Mouse (Mus musculus) heart, embryonic 10.5 days (tissue): ENCODE measurements around the gene Adcy10. TPM values are rescaled to one million over a fixed set of nuclear protein-coding genes. Genes with fewer than 3 reads are reported as not detected.

Source experiments
- DNase-seq: peaks from one replicate; pipeline ENCODE4 v3.0.0-alpha.2; 2017; ENCODE audit warnings: low spot score
- H3K27ac ChIP-seq: fragments of 300-500 bp; sonication (generic); 2 replicates; pipeline ENCODE4 v1.5.1; 2016; ENCODE audit warnings: mild to moderate bottlenecking
- H3K27me3 ChIP-seq: fragments of 300-500 bp; sonication (generic); 2 replicates; pipeline ENCODE4 v1.6.1; 2016; ENCODE audit warnings: mild to moderate bottlenecking; ENCODE audit not compliant: poor library complexity, insufficient read depth, severe bottlenecking
- H3K36me3 ChIP-seq: fragments of 300-500 bp; sonication (generic); 2 replicates; pipeline ENCODE4 v1.6.1; 2016; ENCODE audit warnings: mild to moderate bottlenecking, moderate library complexity
- H3K4me1 ChIP-seq: fragments of 300-500 bp; sonication (generic); 2 replicates; pipeline ENCODE4 v1.6.1; 2016; ENCODE audit warnings: mild to moderate bottlenecking
- H3K4me3 ChIP-seq: fragments of 300-500 bp; sonication (generic); 2 replicates; pipeline ENCODE4 v1.5.1; 2016; ENCODE audit warnings: mild to moderate bottlenecking, moderate library complexity
- H3K9me3 ChIP-seq: fragments of 300-500 bp; sonication (generic); 2 replicates; pipeline ENCODE4 v1.6.1; 2016; ENCODE audit warnings: mild to moderate bottlenecking, moderate library complexity
- WGBS: fragments of 180-500 bp; shearing (Covaris S2); methylation state at CpG from one replicate; pipeline ENCODE4 v1.1.7; 2016; 5-methylcytosine and 5-hydroxymethylcytosine counted together
- polyA plus RNA-seq: library from polyadenylated mRNA; unstranded; fragments of >200 nt; fragmentation: Nextera tagmentation; extraction: Ambion mirVana; gene quantifications from 2 replicates; pipeline ENCODE4 v1.2.1, GENCODE M21; 2016

Gene Adcy10
- polyA plus RNA-seq, 1 experiment from 2014 or later, result not detected

GRCm38 (mm10) chr1:165468971-165469370 lies 16.0 kb upstream of the Adcy10 start:
- DNase-seq, result no peak
- H3K4me1 ChIP-seq, result no peaks in the 10 kb centered on the region
- H3K27ac ChIP-seq, result no peak overlapping the region
- no peaks in the 10 kb centered on the region for H3K36me3 ChIP-seq
- no peak overlapping the region for H3K4me3 ChIP-seq
- H3K9me3 ChIP-seq, result no peaks in the 10 kb centered on the region
- no peaks in the 10 kb centered on the region for H3K27me3 ChIP-seq

- no peak for DNase-seq
- H3K27me3 ChIP-seq, result no peaks in the 10 kb centered on the region
- H3K27ac ChIP-seq, result no peak overlapping the region
- no peaks in the 10 kb centered on the region for H3K36me3 ChIP-seq
- no peak overlapping the region for H3K4me3 ChIP-seq
- H3K9me3 ChIP-seq, result no peaks in the 10 kb centered on the region
- H3K4me1 ChIP-seq, result no peaks in the 10 kb centered on the region
Observed at GRCm38 (mm10) chr1:165469717-165470116, 15.3 kb upstream of the Adcy10 start.

DNA sequence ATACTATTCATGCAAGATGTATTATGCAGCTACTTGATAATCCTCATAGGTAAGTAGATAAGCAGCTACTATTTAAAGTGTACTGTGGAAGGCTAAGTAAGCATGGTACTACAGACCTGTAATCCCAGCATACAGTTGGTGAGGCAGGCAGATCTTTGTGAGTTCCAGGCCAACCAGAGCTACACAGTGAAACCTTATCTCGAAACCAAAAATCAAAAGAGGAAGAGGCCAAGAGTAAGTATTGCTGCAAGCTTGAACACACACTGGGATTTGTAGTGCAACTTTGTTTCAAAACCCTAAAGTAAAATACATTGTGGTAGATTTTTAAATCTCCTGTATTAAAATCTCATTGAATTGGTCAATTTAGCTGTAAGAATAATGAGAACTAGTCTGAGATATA lies 13.5 kb upstream of the Adcy10 start:
- Histone ChIP-seq H3K4me1 (no peaks in the 10 kb centered on the region), H3K27me3 (no peaks in the 10 kb centered on the region), H3K36me3 (no peaks in the 10 kb centered on the region), H3K9me3 (no peaks in the 10 kb centered on the region), H3K27ac (no peak overlapping the region), H3K4me3 (no peak overlapping the region)
- DNase-seq, result no peak
- 87% methylated on average over 1 of the region's 1 CpGs for WGBS

DNA sequence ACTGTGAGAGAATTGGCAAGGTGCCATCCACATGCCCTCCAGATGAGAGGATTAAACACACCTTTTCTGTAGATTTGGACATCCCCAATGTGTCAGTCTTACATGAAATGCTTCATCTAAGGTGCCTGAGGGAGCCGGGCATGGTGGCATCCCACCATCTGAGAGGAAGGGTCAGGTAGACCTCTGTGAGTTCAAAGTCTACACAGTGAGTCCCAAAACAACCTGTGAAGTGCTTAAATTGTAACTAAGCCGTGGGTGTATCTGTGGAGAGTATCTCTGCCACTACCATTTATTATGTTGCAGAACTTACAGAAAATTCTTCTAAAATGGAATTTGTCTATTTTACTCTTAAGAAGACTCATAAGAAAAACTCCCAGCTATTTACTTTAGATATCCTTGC lies 1.1 kb downstream of the Adcy10 start:
- DNase-seq, result no peak
- Histone ChIP-seq H3K27ac (no peak overlapping the region), H3K4me3 (no peak overlapping the region), H3K36me3 (peaks cover 11% of the 10 kb centered on the region; the same call in 1 of the 2 replicates), H3K27me3 (no peaks in the 10 kb centered on the region), H3K9me3 (no peaks in the 10 kb centered on the region), H3K4me1 (no peaks in the 10 kb centered on the region)
- 91% methylated on average over 2 of the region's 2 CpGs for WGBS

DNA sequence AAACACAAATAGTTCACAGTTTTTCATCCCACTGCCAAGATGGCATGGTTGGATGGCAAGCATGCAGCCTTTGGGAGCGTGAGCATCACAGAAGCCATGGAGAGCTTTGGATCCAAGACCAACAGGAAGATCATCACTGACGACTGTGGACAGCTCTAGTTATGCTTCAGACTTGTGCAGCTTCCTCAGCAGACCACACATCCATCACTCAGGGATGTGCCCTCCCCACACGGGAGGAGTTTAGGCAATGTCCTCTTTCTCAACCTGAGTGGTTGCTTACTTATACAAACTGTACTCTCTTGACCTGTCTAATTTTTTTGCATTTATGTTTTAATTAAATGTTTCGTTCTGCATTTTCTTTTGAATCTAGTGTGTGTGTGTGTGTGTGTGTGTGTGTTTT lies 4.2 kb downstream of the Adcy10 start:
- Histone ChIP-seq H3K4me3 (no peak overlapping the region), H3K9me3 (no peaks in the 10 kb centered on the region), H3K27me3 (no peaks in the 10 kb centered on the region), H3K27ac (no peak overlapping the region), H3K4me1 (no peaks in the 10 kb centered on the region), H3K36me3 (no peaks in the 10 kb centered on the region)
- WGBS, result 80% methylated on average over 4 of the region's 4 CpGs
- no peak for DNase-seq

DNA sequence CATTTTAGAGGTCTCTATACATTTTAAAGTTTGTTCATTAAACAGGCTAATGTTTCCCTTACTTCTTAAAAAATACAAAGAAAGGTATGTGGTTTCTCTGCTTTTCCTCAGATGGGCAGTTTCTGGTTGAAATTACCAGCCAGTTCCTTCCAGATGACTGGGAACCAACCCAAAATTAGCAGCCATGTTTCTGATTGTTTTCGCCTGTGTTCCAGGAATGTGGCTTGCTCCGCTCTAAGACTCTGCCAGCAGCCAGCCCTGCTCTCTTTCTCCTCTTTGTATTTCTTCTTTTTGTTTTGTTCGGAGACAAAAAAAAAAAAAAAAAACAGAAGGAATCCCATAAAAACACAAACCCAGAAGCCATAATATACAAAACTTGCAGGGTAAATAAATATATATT lies 13.9 kb downstream of the Adcy10 start:
- peaks cover 10% of the 10 kb centered on the region for H3K4me1 ChIP-seq
- 61% methylated on average over 3 of the region's 3 CpGs for WGBS
- no peaks in the 10 kb centered on the region for H3K27me3 ChIP-seq
- DNase-seq, result no peak
- H3K27ac ChIP-seq, result no peak overlapping the region
- no peaks in the 10 kb centered on the region for H3K36me3 ChIP-seq
- no peaks in the 10 kb centered on the region for H3K9me3 ChIP-seq
- no peak overlapping the region for H3K4me3 ChIP-seq

DNA sequence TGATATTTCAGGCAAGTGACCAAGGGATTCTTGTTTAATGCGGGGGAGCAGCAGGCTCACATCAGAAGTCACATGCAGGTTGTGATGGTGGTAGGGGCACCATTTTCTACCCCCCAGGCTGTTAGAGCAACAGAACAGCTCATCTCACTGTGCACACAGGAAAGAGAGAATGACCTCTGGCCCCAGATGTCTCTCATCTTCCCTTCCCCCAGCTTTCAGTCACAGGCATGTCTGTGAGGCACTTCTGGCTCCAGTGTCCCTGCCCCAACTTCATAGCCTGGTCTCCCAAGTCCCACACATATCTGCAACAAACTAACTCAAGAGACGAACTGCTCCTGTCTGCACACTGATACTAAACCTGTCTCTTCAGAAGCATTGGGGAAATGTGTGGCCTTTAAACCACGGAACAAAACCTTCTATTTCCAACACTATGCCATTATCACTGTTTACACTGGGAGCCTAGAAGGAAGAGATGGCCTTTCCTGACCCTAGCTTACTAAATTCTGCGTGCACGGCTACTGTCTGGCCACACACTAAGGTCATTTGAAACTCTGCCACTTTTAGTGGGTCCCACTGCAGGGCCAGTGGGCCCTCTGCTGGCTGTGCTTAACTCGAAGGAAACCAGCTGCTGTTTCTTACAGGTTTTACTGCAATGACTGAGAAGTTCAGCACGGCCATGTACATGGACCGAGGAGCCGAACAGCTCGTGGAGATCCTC lies 18.5 kb downstream of the Adcy10 start:
- H3K4me1 ChIP-seq, result peaks cover 10% of the 10 kb centered on the region
- H3K27me3 ChIP-seq, result no peaks in the 10 kb centered on the region
- WGBS, result 39% methylated on average over 10 of the region's 10 CpGs
- 0 out of 2 replicates have a peak overlapping the region, but pooled peaks have one; percentile 23 for H3K27ac ChIP-seq
- H3K36me3 ChIP-seq, result no peaks in the 10 kb centered on the region
- no peaks in the 10 kb centered on the region for H3K9me3 ChIP-seq
- no peak overlapping the region for H3K4me3 ChIP-seq
- DNase-seq, result no peak

- no peak overlapping the region for H3K4me3 ChIP-seq
- H3K36me3 ChIP-seq, result no peaks in the 10 kb centered on the region
- peaks cover 10% of the 10 kb centered on the region for H3K4me1 ChIP-seq
- 79% methylated on average over 6 of the region's 6 CpGs for WGBS
- no peak for DNase-seq
- no peaks in the 10 kb centered on the region for H3K9me3 ChIP-seq
- H3K27ac ChIP-seq, result no peak overlapping the region
- no peaks in the 10 kb centered on the region for H3K27me3 ChIP-seq
Observed at GRCm38 (mm10) chr1:165506303-165506702, 21.3 kb downstream of the Adcy10 start.

- Histone ChIP-seq H3K9me3 (no peaks in the 10 kb centered on the region), H3K36me3 (no peaks in the 10 kb centered on the region), H3K4me3 (no peak overlapping the region), H3K4me1 (no peaks in the 10 kb centered on the region), H3K27me3 (no peaks in the 10 kb centered on the region), H3K27ac (no peak overlapping the region)
- no peak for DNase-seq
- 81% methylated on average over 6 of the region's 6 CpGs for WGBS
Observed at GRCm38 (mm10) chr1:165510161-165510560, 25.2 kb downstream of the Adcy10 start.

GRCm38 (mm10) chr1:165520716-165521115 lies 35.7 kb downstream of the Adcy10 start:
- Histone ChIP-seq H3K4me1 (no peaks in the 10 kb centered on the region), H3K36me3 (no peaks in the 10 kb centered on the region), H3K27me3 (no peaks in the 10 kb centered on the region), H3K4me3 (no peak overlapping the region), H3K27ac (no peak overlapping the region), H3K9me3 (no peaks in the 10 kb centered on the region)
- no peak for DNase-seq
- WGBS, result 82% methylated on average over 7 of the region's 7 CpGs

DNA sequence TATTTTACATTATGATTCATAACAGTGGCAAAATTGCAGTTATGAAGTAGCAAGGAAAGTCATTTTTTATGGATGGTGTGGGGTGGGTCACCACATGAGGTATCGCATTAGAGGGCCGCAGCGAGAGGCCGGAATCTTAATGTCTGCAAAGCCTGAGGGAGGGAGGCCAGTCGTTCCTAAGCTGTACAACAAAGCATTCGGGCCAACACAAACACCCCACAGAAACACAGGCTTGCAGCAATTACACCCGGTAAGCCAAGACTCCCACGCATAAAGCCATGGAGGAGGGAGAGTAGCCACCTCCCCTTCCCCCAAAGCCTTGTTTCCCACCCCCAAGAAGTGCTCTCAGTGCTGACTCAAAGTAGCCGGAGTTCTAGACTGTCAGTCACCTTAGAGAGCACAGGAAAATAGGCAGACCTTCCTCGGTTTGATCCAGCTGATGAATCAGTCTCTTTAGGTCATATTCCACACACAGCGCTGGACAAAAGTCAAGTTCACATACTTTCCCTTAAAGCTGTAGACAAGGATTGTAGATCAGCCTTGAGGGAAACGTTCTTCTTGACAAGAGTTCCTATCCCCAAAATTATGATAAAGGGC lies 51.2 kb downstream of the Adcy10 start:
- Histone ChIP-seq H3K9me3 (no peaks in the 10 kb centered on the region), H3K4me3 (no peak overlapping the region), H3K27ac (no peak overlapping the region), H3K4me1 (0 out of 2 replicates have a peak, but pooled peaks cover 1% of the 10 kb centered on the region), H3K27me3 (no peaks in the 10 kb centered on the region), H3K36me3 (no peaks in the 10 kb centered on the region)
- DNase-seq, result peak; percentile 69
- 76% methylated on average over 12 of the region's 12 CpGs for WGBS

GRCm38 (mm10) chr1:165537241-165537807 lies 52.3 kb downstream of the Adcy10 start:
- H3K4me1 ChIP-seq, result 0 out of 2 replicates have a peak, but pooled peaks cover 4% of the 10 kb centered on the region
- no peaks in the 10 kb centered on the region for H3K36me3 ChIP-seq
- no peaks in the 10 kb centered on the region for H3K9me3 ChIP-seq
- H3K27ac ChIP-seq, result no peak overlapping the region
- no peak for DNase-seq
- WGBS, result 66% methylated on average over 5 of the region's 5 CpGs
- H3K27me3 ChIP-seq, result no peaks in the 10 kb centered on the region
- no peak overlapping the region for H3K4me3 ChIP-seq

DNA sequence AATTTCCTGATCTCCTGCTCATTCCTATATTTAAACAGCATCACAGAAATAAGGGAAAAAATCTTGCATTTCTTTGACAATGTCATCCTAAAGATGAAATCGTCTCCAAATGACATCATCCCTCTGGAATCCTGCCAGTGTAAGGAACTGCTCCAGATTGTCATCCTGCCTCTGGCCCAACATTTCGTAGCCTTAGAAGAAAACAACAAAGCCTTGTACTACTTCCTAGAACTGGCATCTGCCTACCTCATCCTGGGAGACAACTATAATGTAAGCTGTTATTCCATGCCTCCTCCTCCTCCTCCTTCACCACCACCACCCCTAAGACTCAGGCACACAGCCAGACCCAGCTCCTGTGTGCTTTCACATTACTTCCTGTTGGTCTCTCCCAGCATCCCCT lies 71.7 kb downstream of the Adcy10 start:
- H3K27me3 ChIP-seq, result no peaks in the 10 kb centered on the region
- no peak overlapping the region for H3K27ac ChIP-seq
- 48% methylated on average over 2 of the region's 2 CpGs for WGBS
- no peak overlapping the region for H3K4me3 ChIP-seq
- H3K9me3 ChIP-seq, result no peaks in the 10 kb centered on the region
- no peaks in the 10 kb centered on the region for H3K36me3 ChIP-seq
- H3K4me1 ChIP-seq, result no peaks in the 10 kb centered on the region
- no peak for DNase-seq
